Mouse (Mus musculus) forebrain, embryonic 16.5 days (tissue): ENCODE results near the gene Shcbp1. TPM values are rescaled to one million over a fixed set of nuclear protein-coding genes. Genes with fewer than 3 reads are reported as not detected.
"Not testable (repeated sequence)": the region's sequence is repeated elsewhere in the genome, so short reads cannot be mapped to it uniquely, and the experiment has no call there.

Experiments used
- ATAC-seq: fragments of 200-750 bp; cut with Nextera tagmentation; 2 replicates; pipeline ENCODE4 v1.8.0; 2017; ENCODE audit warnings: mild to moderate bottlenecking, moderate library complexity
- H3K27ac ChIP-seq: fragments of 300-500 bp; sonication (generic); 2 replicates; pipeline ENCODE4 v1.5.1; 2014; ENCODE audit warnings: low read length, control low read depth
- H3K27me3 ChIP-seq: fragments of 300-500 bp; sonication (generic); replicated peaks from 2 replicates; pipeline ENCODE4 v1.6.1; 2014; ENCODE audit warnings: low read length; ENCODE audit not compliant: control insufficient read depth, insufficient read depth
- H3K36me3 ChIP-seq: fragments of 300-500 bp; sonication (generic); 2 replicates; pipeline ENCODE4 v1.6.1; 2014; ENCODE audit not compliant: control insufficient read depth, insufficient read depth
- H3K4me1 ChIP-seq: fragments of 300-500 bp; sonication (generic); replicated peaks from 2 replicates; pipeline ENCODE4 v1.6.1; 2014; ENCODE audit warnings: low read length; ENCODE audit not compliant: control insufficient read depth, insufficient read depth
- H3K4me2 ChIP-seq: fragments of 300-500 bp; sonication (generic); 2 replicates; pipeline ENCODE4 v1.6.1; 2014; ENCODE audit warnings: mild to moderate bottlenecking, low read length, control low read depth
- H3K4me3 ChIP-seq: fragments of 300-500 bp; sonication (generic); replicated peaks from 2 replicates; pipeline ENCODE4 v1.5.1; 2014; ENCODE audit warnings: mild to moderate bottlenecking, low read length, control low read depth
- H3K9ac ChIP-seq: fragments of 300-500 bp; sonication (generic); replicated peaks from 2 replicates; pipeline ENCODE4 v1.6.1; 2014; ENCODE audit warnings: low read depth, low read length, control low read depth
- H3K9me3 ChIP-seq: fragments of 300-500 bp; sonication (generic); 2 replicates; pipeline ENCODE4 v1.6.1; 2016; ENCODE audit warnings: low read length; ENCODE audit not compliant: control insufficient read depth
- WGBS: fragments of 180-500 bp; shearing (Covaris S2); extraction: QIAGEN DNeasy Blood & Tissue Kit; methylation state at CpG from one replicate; pipeline ENCODE4 v1.1.7; 2014; 5-methylcytosine and 5-hydroxymethylcytosine counted together
- polyA plus RNA-seq: library from polyadenylated mRNA; unstranded; fragments of >200 nt; fragmentation: Nextera tagmentation; extraction: Ambion mirVana; gene quantifications from 2 replicates; pipeline ENCODE4 v1.2.1, GENCODE M21; 2015

Gene Shcbp1
- 25.4 and 26.0 TPM in 2 replicates for polyA plus RNA-seq

- no peak within 1 kb of the TSS for H3K27ac ChIP-seq
- no peaks in the 10 kb centered on the region for H3K36me3 ChIP-seq
- peak within 1 kb of the TSS; percentile 59 for H3K9ac ChIP-seq
- ATAC-seq, result peak; percentile 99
- WGBS, result 5% methylated on average over 29 of the region's 29 CpGs
- peak within 1 kb of the TSS; percentile 76 for H3K4me3 ChIP-seq
- H3K4me2 ChIP-seq, result peak within 1 kb of the TSS; percentile 91
- H3K27me3 ChIP-seq, result no peaks in the 10 kb centered on the region
- H3K4me1 ChIP-seq, result peaks cover 13% of the 10 kb centered on the region
- no peaks in the 10 kb centered on the region for H3K9me3 ChIP-seq
Observed at GRCm38 (mm10) chr8:4779254-4780055, at the start of gene Shcbp1. Shcbp1 (minus strand) TSS chr8:4779567.

GRCm38 (mm10) chr8:4808831-4809230, 29.5 kb upstream of the Shcbp1 start:
- no peak overlapping the region for H3K4me2 ChIP-seq
- H3K4me1 ChIP-seq, result no peaks in the 10 kb centered on the region
- no peak overlapping the region for H3K27ac ChIP-seq
- H3K36me3 ChIP-seq, result no peaks in the 10 kb centered on the region
- H3K4me3 ChIP-seq, result no peak overlapping the region
- no peaks in the 10 kb centered on the region for H3K27me3 ChIP-seq
- H3K9me3 ChIP-seq, result no peaks in the 10 kb centered on the region
- H3K9ac ChIP-seq, result no peak overlapping the region
- WGBS, result 88% methylated on average over 4 of the region's 4 CpGs
- ATAC-seq, result no peak

DNA sequence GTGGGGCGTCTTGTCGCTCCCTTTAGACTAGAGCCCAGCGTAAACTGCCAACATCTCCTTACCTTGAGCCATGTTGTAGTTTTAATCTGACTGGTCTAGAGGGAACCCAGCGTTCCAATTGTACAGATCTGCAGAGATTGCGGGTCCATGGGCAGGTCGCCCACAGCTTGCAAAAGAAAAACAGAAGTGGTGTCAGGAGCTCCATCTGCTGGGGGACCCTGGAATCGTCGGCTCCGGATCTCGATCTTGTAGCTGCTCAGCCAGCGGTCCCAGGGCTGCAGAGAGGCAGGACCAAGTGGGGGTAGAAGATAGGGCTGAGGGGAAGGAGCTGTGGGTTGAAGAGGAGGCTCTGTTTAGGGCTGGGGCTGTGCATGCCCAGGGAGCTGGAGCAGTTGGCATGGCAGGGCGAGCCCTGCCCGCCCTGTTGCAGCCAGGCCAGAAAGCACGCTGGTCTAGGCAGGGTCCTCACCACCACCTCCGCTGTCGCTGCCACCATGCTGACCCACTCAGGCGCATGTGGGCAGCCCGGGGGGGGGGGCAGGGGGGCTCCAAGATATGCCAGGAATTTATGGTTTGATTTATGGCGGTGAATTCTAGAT, 21.3 kb upstream of the Shcbp1 start:
- Histone ChIP-seq H3K9me3 (no peaks in the 10 kb centered on the region), H3K4me2 (no peak overlapping the region), H3K4me3 (no peak overlapping the region), H3K9ac (no peak overlapping the region), H3K36me3 (no peaks in the 10 kb centered on the region), H3K27ac (no peak overlapping the region), H3K27me3 (no peaks in the 10 kb centered on the region), H3K4me1 (no peaks in the 10 kb centered on the region)
- whole genome bisulfite sequencing, result 58% methylated on average over 19 of the region's 19 CpGs
- no peak; the same call in 1 of the 2 replicates for ATAC-seq

DNA sequence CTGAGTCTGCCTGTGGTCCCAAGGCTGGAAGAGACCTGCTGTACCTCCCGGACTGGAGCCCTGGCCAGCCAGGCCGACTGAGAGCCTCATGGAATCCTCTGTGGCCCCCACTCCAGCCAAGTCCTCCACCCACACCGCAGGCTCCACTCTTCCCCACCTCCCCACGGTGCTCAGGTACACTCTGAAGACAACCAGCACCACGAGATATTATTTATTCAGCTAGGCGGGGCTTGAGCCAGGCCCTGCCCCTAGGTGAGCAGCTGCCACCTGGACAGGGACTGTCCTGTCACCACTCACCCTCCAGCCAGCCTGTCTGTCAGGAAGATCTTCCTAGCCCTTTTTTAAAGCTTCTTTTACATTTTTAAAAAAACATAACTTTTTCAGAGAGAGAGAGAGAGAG, 1.1 kb downstream of the Shcbp1 start:
- no peak for ATAC-seq
- no peak overlapping the region for H3K4me3 ChIP-seq
- H3K9ac ChIP-seq, result no peak overlapping the region
- no peak overlapping the region for H3K27ac ChIP-seq
- peaks cover 2% of the 10 kb centered on the region; the same call in 1 of the 2 replicates for H3K9me3 ChIP-seq
- H3K36me3 ChIP-seq, result no peaks in the 10 kb centered on the region
- H3K4me1 ChIP-seq, result peaks cover 13% of the 10 kb centered on the region
- WGBS, result 89% methylated on average over 6 of the region's 6 CpGs
- peak overlapping the region; percentile 40 for H3K4me2 ChIP-seq
- no peaks in the 10 kb centered on the region for H3K27me3 ChIP-seq

GRCm38 (mm10) chr8:4764751-4765150, 14.6 kb downstream of the Shcbp1 start:
- H3K27me3 ChIP-seq, result no peaks in the 10 kb centered on the region
- no peak overlapping the region for H3K4me2 ChIP-seq
- H3K36me3 ChIP-seq, result no peaks in the 10 kb centered on the region
- no peak for ATAC-seq
- H3K9me3 ChIP-seq, result no peaks in the 10 kb centered on the region
- H3K9ac ChIP-seq, result no peak overlapping the region
- no peak overlapping the region for H3K4me3 ChIP-seq
- no peak overlapping the region for H3K27ac ChIP-seq
- H3K4me1 ChIP-seq, result no peaks in the 10 kb centered on the region
- WGBS, result 89% methylated on average over 4 of the region's 4 CpGs

GRCm38 (mm10) chr8:4753048-4753447, 26.3 kb downstream of the Shcbp1 start:
- Histone ChIP-seq H3K9ac (no peak overlapping the region), H3K36me3 (no peaks in the 10 kb centered on the region), H3K4me2 (no peak overlapping the region), H3K4me3 (no peak overlapping the region), H3K27me3 (no peaks in the 10 kb centered on the region), H3K27ac (no peak overlapping the region), H3K4me1 (no peaks in the 10 kb centered on the region), H3K9me3 (no peaks in the 10 kb centered on the region)
- WGBS, result 96% methylated on average over 5 of the region's 5 CpGs
- ATAC-seq, result no peak

GRCm38 (mm10) chr8:4730942-4731341, 48.4 kb downstream of the Shcbp1 start:
- WGBS, result 71% methylated on average over 1 of the region's 1 CpGs
- Histone ChIP-seq H3K9ac (no peak overlapping the region), H3K4me2 (no peak overlapping the region), H3K27ac (no peak overlapping the region), H3K36me3 (no peaks in the 10 kb centered on the region), H3K4me1 (no peaks in the 10 kb centered on the region), H3K9me3 (no peaks in the 10 kb centered on the region), H3K4me3 (no peak overlapping the region), H3K27me3 (no peaks in the 10 kb centered on the region)
- ATAC-seq, result no peak

DNA sequence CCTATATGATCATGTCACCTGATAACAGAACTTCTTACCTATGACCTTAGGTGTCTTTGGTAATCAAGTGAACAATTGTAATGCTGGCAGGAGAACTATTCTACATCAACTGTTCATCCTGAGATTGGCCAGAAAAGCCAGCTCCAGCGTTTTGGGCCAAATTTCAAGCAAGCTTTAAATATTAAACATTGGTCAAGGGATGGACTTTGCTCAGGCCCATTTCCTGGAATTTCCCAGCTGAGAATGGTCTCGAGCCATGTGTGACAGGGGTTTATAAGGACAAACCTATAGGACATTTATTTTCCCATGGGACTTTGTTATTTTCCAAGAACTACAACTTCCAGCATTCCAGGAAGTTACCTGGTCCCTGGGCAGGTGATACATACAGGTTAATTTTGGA, 63.8 kb downstream of the Shcbp1 start:
- Histone ChIP-seq H3K9ac (no peak overlapping the region), H3K9me3 (no peaks in the 10 kb centered on the region), H3K4me2 (no peak overlapping the region), H3K27me3 (no peaks in the 10 kb centered on the region), H3K4me1 (no peaks in the 10 kb centered on the region), H3K36me3 (no peaks in the 10 kb centered on the region), H3K27ac (no peak overlapping the region), H3K4me3 (no peak overlapping the region)
- ATAC-seq, result no peak
- WGBS, result 53% methylated on average over 2 of the region's 2 CpGs

GRCm38 (mm10) chr8:4708346-4708745, 71.0 kb downstream of the Shcbp1 start:
- WGBS, result 60% methylated on average over 5 of the region's 5 CpGs
- not testable (repeated sequence) for H3K4me3 ChIP-seq, H3K27me3 ChIP-seq, H3K4me1 ChIP-seq, H3K36me3 ChIP-seq, H3K9me3 ChIP-seq, H3K9ac ChIP-seq, ATAC-seq, H3K4me2 ChIP-seq, H3K27ac ChIP-seq
